Mouse (Mus musculus): Measurements from ENCODE around the gene Sh3bp5.

- TF ChIP-seq POLR2A (IDR thresholded peaks at IDR 0.05; ENCODE audit: low read depth, low read length) (no peak), CTCF (conservative IDR thresholded peaks at IDR 0.05; ENCODE audit: insufficient read depth, insufficient read length, low read depth, low read length) (no peak)
These were observed 35.0 kb downstream of the Sh3bp5 start for GRCm38 (mm10) chr14:31400896-31401295.

All from kidney, adult 2 months (tissue).